8 mouse cellular contexts compared by ENCODE assay signal in the genomic region with DNA sequence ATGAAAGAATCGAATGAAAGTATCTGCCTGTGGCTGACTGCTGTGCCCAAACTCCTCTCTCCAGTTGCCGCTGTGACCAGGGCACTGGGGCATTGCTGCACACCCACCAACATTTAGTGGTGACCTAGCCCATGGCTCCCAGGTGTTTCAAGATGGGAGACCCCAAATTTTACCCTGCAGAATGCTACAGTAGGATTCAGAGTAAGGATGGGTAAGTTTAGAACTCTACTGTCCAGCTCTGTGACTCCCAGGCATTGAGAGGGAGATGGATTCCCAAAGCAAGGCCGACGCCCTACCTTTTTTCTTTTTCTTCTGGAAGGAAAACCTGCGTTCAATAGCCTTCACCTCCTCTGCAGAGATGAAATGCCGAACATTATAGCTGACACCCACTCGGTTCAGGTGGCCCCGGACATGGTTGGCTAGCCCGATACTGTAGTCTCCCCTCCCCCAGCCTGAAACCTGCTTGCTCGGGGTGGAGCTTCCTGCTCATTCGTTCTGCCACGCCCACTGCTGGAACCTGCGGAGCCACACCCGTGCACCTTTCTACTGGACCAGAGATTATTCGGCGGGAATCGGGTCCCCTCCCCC. TPM values are rescaled to one million over a fixed set of nuclear protein-coding genes. Genes with fewer than 3 reads are reported as not detected.
DNase-seq lines count a peak whose midpoint lies in the region; ATAC-seq lines count a peak whose summit lies in the region.

No protein-coding gene starts in this region.

- no peaks in the 10 kb centered on the region for H3K9me3 ChIP-seq in heart, embryonic 15.5 days (replicated peaks)
- H3K9me3 ChIP-seq in embryonic facial prominence, embryonic 10.5 days, result no peaks in the 10 kb centered on the region
- no peaks in the 10 kb centered on the region for H3K9me3 ChIP-seq in intestine, embryonic 14.5 days (ENCODE audit: control insufficient read depth, low read length)

- no peaks in the 10 kb centered on the region for H3K36me3 ChIP-seq in heart, embryonic 15.5 days
- H3K36me3 ChIP-seq in embryonic facial prominence, embryonic 10.5 days (replicated peaks), result peaks cover 5% of the 10 kb centered on the region; the same call in 1 of the 2 replicates
- 0 out of 2 replicates have a peak, but pooled peaks cover 5% of the 10 kb centered on the region for H3K36me3 ChIP-seq in intestine, embryonic 14.5 days (ENCODE audit: control insufficient read depth, insufficient read depth, low read length)

- peaks cover 14% of the 10 kb centered on the region for H3K4me1 ChIP-seq in heart, embryonic 15.5 days (replicated peaks)
- peaks cover 28% of the 10 kb centered on the region for H3K4me1 ChIP-seq in embryonic facial prominence, embryonic 10.5 days
- peaks cover 4% of the 10 kb centered on the region for H3K4me1 ChIP-seq in intestine, embryonic 14.5 days (replicated peaks; ENCODE audit: control insufficient read depth, insufficient read depth, low read length)

- no peak for ATAC-seq in heart, embryonic 15.5 days (replicated peaks; ENCODE audit: insufficient number of reproducible peaks, insufficient read depth, low FRiP score, low read depth)
- peak; percentile 81 for ATAC-seq in intestine, embryonic 14.5 days (replicated peaks; ENCODE audit: low FRiP score, low TSS enrichment, low read depth)
- no peak for ATAC-seq in cerebellum, adult (ENCODE audit: insufficient number of reproducible peaks, low FRiP score, low TSS enrichment)

- H3K4me2 ChIP-seq in heart, embryonic 15.5 days, result peak overlapping the region; percentile 56
- H3K4me2 ChIP-seq in intestine, embryonic 14.5 days (ENCODE audit: low read length), result peak overlapping the region; percentile 43

- intact Hi-C loops in left cerebral cortex, postnatal 36 days (cut with DNase I), result no loop called here
- intact Hi-C loops in gastrocnemius, postnatal 14 days (cut with DNase I; ENCODE audit: low total_unique reads), result no loop called here

- no peak overlapping the region for H3K27ac ChIP-seq in heart, embryonic 15.5 days
- H3K27ac ChIP-seq in embryonic facial prominence, embryonic 10.5 days (replicated peaks), result peak overlapping the region; percentile 72
- peak overlapping the region; percentile 43; the same call in 1 of the 2 replicates for H3K27ac ChIP-seq in intestine, embryonic 14.5 days (ENCODE audit: low read depth)

- peak overlapping the region; percentile 36 for H3K4me3 ChIP-seq in heart, embryonic 15.5 days
- peak overlapping the region; percentile 49 for H3K4me3 ChIP-seq in embryonic facial prominence, embryonic 10.5 days
- peak overlapping the region; percentile 33 for H3K4me3 ChIP-seq in intestine, embryonic 14.5 days (ENCODE audit: low read depth, low read length)

- no peak overlapping the region for H3K9ac ChIP-seq in heart, embryonic 15.5 days
- H3K9ac ChIP-seq in intestine, embryonic 14.5 days (ENCODE audit: low read length), result peak overlapping the region; percentile 37

- WGBS in heart, embryonic 15.5 days, result 19% methylated on average over 13 of the region's 17 CpGs
- WGBS in embryonic facial prominence, embryonic 10.5 days, result 11% methylated on average over 14 of the region's 17 CpGs
- 17% methylated on average over 10 of the region's 17 CpGs for WGBS in intestine, embryonic 14.5 days

- DNase-seq in heart, postnatal 4 days, result no peak
- peak; percentile 62 for DNase-seq in embryonic facial prominence, embryonic 10.5 days (ENCODE audit: low spot score)
- peak; percentile 74 for DNase-seq in intestine, embryonic 14.5 days (ENCODE audit: low spot score)
- peak; percentile 66 for DNase-seq in naive thymus-derived CD4-positive, alpha-beta T cell, adult 2 months (ENCODE audit: low read depth)
- DNase-seq in left cerebral cortex, postnatal 36 days (ENCODE audit: low spot score in 2 of 2), result no peak
- no peak for DNase-seq in gastrocnemius, postnatal 14 days

- H3K27me3 ChIP-seq in heart, embryonic 15.5 days, result no peaks in the 10 kb centered on the region
- no peaks in the 10 kb centered on the region for H3K27me3 ChIP-seq in embryonic facial prominence, embryonic 10.5 days (replicated peaks; ENCODE audit: low read depth, poor library complexity, severe bottlenecking)
- H3K27me3 ChIP-seq in intestine, embryonic 14.5 days (replicated peaks; ENCODE audit: control insufficient read depth, insufficient read depth, low read length), result no peaks in the 10 kb centered on the region

RNA-seq across cellular contexts. Expression of gene Akap8l, which starts 18.7 kb away (rescaled TPM):
- 88.1 and 98.5 TPM in 2 replicates for polyA plus RNA-seq in heart, embryonic 15.5 days (2015; fragmentation: Nextera tagmentation; extraction: Ambion mirVana)
- total RNA-seq in heart, postnatal 4 days (2021), result 10 to 100 TPM; 57.4 to 57.8 TPM
- polyA plus RNA-seq in embryonic facial prominence, embryonic 10.5 days (2016; fragmentation: Nextera tagmentation; extraction: Ambion mirVana), result 93.0 and 94.5 TPM in 2 replicates
- polyA plus RNA-seq in intestine, embryonic 14.5 days (2014; fragmentation: Nextera tagmentation; extraction: Ambion mirVana), result 64.4 and 79.0 TPM in 2 replicates
- total RNA-seq in left cerebral cortex, postnatal 36 days (2021), result 100 to 1,000 TPM; 155 to 294 TPM
- total RNA-seq in gastrocnemius, postnatal 14 days (2021), result 10 to 100 TPM; 20.8 to 28.0 TPM

RNA-seq across cellular contexts. Expression of gene Wiz, which starts 20.2 kb away (rescaled TPM):
- polyA plus RNA-seq in heart, embryonic 15.5 days (2015; fragmentation: Nextera tagmentation; extraction: Ambion mirVana), result 13.1 and 16.9 TPM in 2 replicates
- 10 to 100 TPM; 33.7 to 34.6 TPM for total RNA-seq in heart, postnatal 4 days (2021)
- polyA plus RNA-seq in embryonic facial prominence, embryonic 10.5 days (2016; fragmentation: Nextera tagmentation; extraction: Ambion mirVana), result 35.1 and 35.2 TPM in 2 replicates
- 30.8 and 32.3 TPM in 2 replicates for polyA plus RNA-seq in intestine, embryonic 14.5 days (2014; fragmentation: Nextera tagmentation; extraction: Ambion mirVana)
- total RNA-seq in left cerebral cortex, postnatal 36 days (2021), result 10 to 100 TPM; 52.3 to 53.2 TPM
- total RNA-seq in gastrocnemius, postnatal 14 days (2021), result 10 to 100 TPM; 14.3 to 15.3 TPM

RNA-seq across cellular contexts. Expression of gene Rasal3, which starts 34.3 kb away (rescaled TPM):
- polyA plus RNA-seq in heart, embryonic 15.5 days (2015; fragmentation: Nextera tagmentation; extraction: Ambion mirVana), result 1.9 and 10.0 TPM in 2 replicates
- under 1 TPM; 0.52 to 0.67 TPM for total RNA-seq in heart, postnatal 4 days (2021)
- 0.64 and 0.85 TPM in 2 replicates for polyA plus RNA-seq in embryonic facial prominence, embryonic 10.5 days (2016; fragmentation: Nextera tagmentation; extraction: Ambion mirVana)
- polyA plus RNA-seq in intestine, embryonic 14.5 days (2014; fragmentation: Nextera tagmentation; extraction: Ambion mirVana), result 2.1 and 2.2 TPM in 2 replicates
- 1 to 10 TPM; 2.6 to 3.4 TPM for total RNA-seq in left cerebral cortex, postnatal 36 days (2021)
- under 1 TPM in 1 of 2 experiments, not detected in 1; 0.14 TPM for total RNA-seq in gastrocnemius, postnatal 14 days (2021)

RNA-seq across cellular contexts. Expression of gene Akap8, which starts 48.0 kb away (rescaled TPM):
- polyA plus RNA-seq in heart, embryonic 15.5 days (2015; fragmentation: Nextera tagmentation; extraction: Ambion mirVana), result 64.8 and 74.3 TPM in 2 replicates
- total RNA-seq in heart, postnatal 4 days (2021), result 10 to 100 TPM; 68.8 to 78.1 TPM
- polyA plus RNA-seq in embryonic facial prominence, embryonic 10.5 days (2016; fragmentation: Nextera tagmentation; extraction: Ambion mirVana), result 152 and 159 TPM in 2 replicates
- 51.8 and 57.2 TPM in 2 replicates for polyA plus RNA-seq in intestine, embryonic 14.5 days (2014; fragmentation: Nextera tagmentation; extraction: Ambion mirVana)
- 100 to 1,000 TPM in 1 of 2 experiments, 10 to 100 TPM in 1; 64.3 to 120 TPM for total RNA-seq in left cerebral cortex, postnatal 36 days (2021)
- total RNA-seq in gastrocnemius, postnatal 14 days (2021), result 10 to 100 TPM; 29.3 to 30.5 TPM

RNA-seq across cellular contexts. Expression of gene Pglyrp2, which starts 54.9 kb away (rescaled TPM):
- polyA plus RNA-seq in heart, embryonic 15.5 days (2015; fragmentation: Nextera tagmentation; extraction: Ambion mirVana), result 0.30 and 2.2 TPM in 2 replicates
- not detected for total RNA-seq in heart, postnatal 4 days (2021)
- not detected in 2 replicates for polyA plus RNA-seq in embryonic facial prominence, embryonic 10.5 days (2016; fragmentation: Nextera tagmentation; extraction: Ambion mirVana)
- polyA plus RNA-seq in intestine, embryonic 14.5 days (2014; fragmentation: Nextera tagmentation; extraction: Ambion mirVana), result 0.11 and 0.30 TPM in 2 replicates
- not detected for total RNA-seq in left cerebral cortex, postnatal 36 days (2021)
- not detected for total RNA-seq in gastrocnemius, postnatal 14 days (2021)

Comparison
In these comparisons a context has a peak if more than half of its experiments do, and no peak if none do; other contexts are left out.
1. DNase-seq: peak in embryonic facial prominence, embryonic 10.5 days (single experiment), intestine, embryonic 14.5 days (single experiment) and naive thymus-derived CD4-positive, alpha-beta T cell, adult 2 months (single experiment); none in heart, postnatal 4 days (single experiment), left cerebral cortex, postnatal 36 days (0 of 2) and gastrocnemius, postnatal 14 days (single experiment).
2. Peak in every context shown above with its lines, with median percentiles within 50 percentile points of each other: H3K4me3 ChIP-seq.